Mouse (Mus musculus) megakaryocyte, adult 5-6 weeks (primary cell): ENCODE data around the gene Syt8. TPM values are rescaled to one million over a fixed set of nuclear protein-coding genes. Genes with fewer than 3 reads are reported as not detected.
A peak's percentile ranks its signal among the peaks of the same experiment; 100 is the strongest.
"Not testable (repeated sequence)": the region's sequence is repeated elsewhere in the genome, so short reads cannot be mapped to it uniquely, and the experiment has no call there.

Experiments used
- ATAC-seq: 2 replicates; pipeline ENCODE4 v1.8.0; 2016; ENCODE audit warnings: mild to moderate bottlenecking, inconsistent platforms; ENCODE audit not compliant: poor library complexity, severe bottlenecking
- total RNA-seq, 2 experiments: library from RNA; stranded (forward) in 1 of 2; stranded (reverse) in 1 of 2; fragments of 153-499, 151-499 nt in 1 of 2; fragments of 221-1000, 200-1000 nt in 1 of 2; gene quantifications; 2 replicates each; pipeline versions ENCODE4 v1.2.3 to v1.2.4; 2015 to 2017

The Syt8 gene
- total RNA-seq (2015) (0.39 TPM in 1 of 2 replicates, not detected in the other), total RNA-seq (2017) (not detected in 2 replicates)

GRCm38 (mm10) chr7:142434137-142434865 lies at the start of gene Syt8:
Gene Syt8 (plus strand): TSS chr7:142434850.
- ATAC-seq, result no peak

GRCm38 (mm10) chr7:142385742-142386403 lies 48.8 kb upstream of the Syt8 start:
- ATAC-seq, result no peak

GRCm38 (mm10) chr7:142386621-142387201 lies 47.9 kb upstream of the Syt8 start:
- ATAC-seq, result no peak

GRCm38 (mm10) chr7:142387419-142388148 lies 47.1 kb upstream of the Syt8 start, which contains the start of gene Ctsd:
Gene Ctsd (minus strand): TSS chr7:142388038.
- ATAC-seq, result peak; percentile 68

- no peak for ATAC-seq
Measured at GRCm38 (mm10) chr7:142388198-142388597, 46.5 kb upstream of the Syt8 start.

GRCm38 (mm10) chr7:142388740-142389139 lies 45.9 kb upstream of the Syt8 start:
- no peak for ATAC-seq

GRCm38 (mm10) chr7:142389961-142390650 lies 44.5 kb upstream of the Syt8 start:
- peak; percentile 31 for ATAC-seq

GRCm38 (mm10) chr7:142391108-142391507 lies 43.5 kb upstream of the Syt8 start:
- ATAC-seq, result no peak

- no peak for ATAC-seq
Measured at GRCm38 (mm10) chr7:142391609-142392008, 43.0 kb upstream of the Syt8 start.

GRCm38 (mm10) chr7:142393191-142393590 lies 41.5 kb upstream of the Syt8 start:
- ATAC-seq, result peak; percentile 41

GRCm38 (mm10) chr7:142394261-142395190 lies 40.1 kb upstream of the Syt8 start:
- ATAC-seq, result peak; percentile 28

GRCm38 (mm10) chr7:142395472-142395871 lies 39.2 kb upstream of the Syt8 start:
- ATAC-seq, result no peak

GRCm38 (mm10) chr7:142396611-142397010 lies 38.0 kb upstream of the Syt8 start:
- ATAC-seq, result no peak

GRCm38 (mm10) chr7:142398052-142398451 lies 36.6 kb upstream of the Syt8 start:
- peak; percentile 55 for ATAC-seq

GRCm38 (mm10) chr7:142399250-142399649 lies 35.4 kb upstream of the Syt8 start:
- peak; percentile 59 for ATAC-seq

GRCm38 (mm10) chr7:142400112-142400749 lies 34.4 kb upstream of the Syt8 start:
- no peak for ATAC-seq

GRCm38 (mm10) chr7:142400750-142401142 lies 33.9 kb upstream of the Syt8 start:
- no peak for ATAC-seq

- peak; percentile 72 for ATAC-seq
Measured at GRCm38 (mm10) chr7:142403591-142403990, 31.1 kb upstream of the Syt8 start.

GRCm38 (mm10) chr7:142405134-142405533 lies 29.5 kb upstream of the Syt8 start:
- not testable (repeated sequence) for ATAC-seq
